Mouse (Mus musculus): ENCODE results near the gene Abhd11. TPM values are rescaled to one million over a fixed set of nuclear protein-coding genes. Genes with fewer than 3 reads are reported as not detected.

Abhd11 gene
- polyA plus RNA-seq, 1 experiment from 2014 or later: 82.1 TPM

DNA sequence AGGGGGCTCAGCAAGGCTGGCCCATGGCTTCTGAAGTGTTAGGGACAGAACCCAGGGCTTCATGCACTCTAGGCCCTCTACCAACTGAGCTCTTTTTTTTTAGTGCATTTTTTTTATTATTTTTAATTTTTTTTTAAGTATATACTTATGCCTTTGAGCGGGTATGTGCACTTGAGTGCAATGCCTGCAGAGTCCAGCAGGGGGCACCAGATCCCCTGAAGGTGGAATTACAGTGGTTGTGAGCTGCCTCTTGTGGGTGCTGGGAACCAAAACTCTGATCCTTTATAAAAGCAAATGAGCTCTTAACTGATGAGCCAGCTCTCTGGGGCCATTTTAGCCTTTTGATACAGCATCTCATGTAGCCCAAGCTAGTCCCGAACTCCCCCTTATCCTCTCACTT lies 25.6 kb downstream of the Abhd11 start:
- Histone ChIP-seq H3K4me2 (ENCODE audit: low read length) (no peak overlapping the region), H3K27ac (ENCODE audit: low read depth, low read length) (no peak overlapping the region), H3K4me3 (ENCODE audit: low read length) (no peak overlapping the region), H3K9ac (ENCODE audit: low read depth, low read length) (no peak overlapping the region), H3K27me3 (replicated peaks; ENCODE audit: control insufficient read depth, insufficient read depth, low read length) (no peaks in the 10 kb centered on the region), H3K4me1 (ENCODE audit: control insufficient read depth, insufficient read depth, low read depth, low read length) (no peaks in the 10 kb centered on the region), H3K36me3 (ENCODE audit: control insufficient read depth, insufficient read depth, low read length) (peaks cover 12% of the 10 kb centered on the region), H3K9me3 (ENCODE audit: control insufficient read depth, low read length) (no peaks in the 10 kb centered on the region; the same call in 1 of the 2 replicates)
- 95% methylated on average over 2 of the region's 2 CpGs for WGBS
- ATAC-seq: no peak

DNA sequence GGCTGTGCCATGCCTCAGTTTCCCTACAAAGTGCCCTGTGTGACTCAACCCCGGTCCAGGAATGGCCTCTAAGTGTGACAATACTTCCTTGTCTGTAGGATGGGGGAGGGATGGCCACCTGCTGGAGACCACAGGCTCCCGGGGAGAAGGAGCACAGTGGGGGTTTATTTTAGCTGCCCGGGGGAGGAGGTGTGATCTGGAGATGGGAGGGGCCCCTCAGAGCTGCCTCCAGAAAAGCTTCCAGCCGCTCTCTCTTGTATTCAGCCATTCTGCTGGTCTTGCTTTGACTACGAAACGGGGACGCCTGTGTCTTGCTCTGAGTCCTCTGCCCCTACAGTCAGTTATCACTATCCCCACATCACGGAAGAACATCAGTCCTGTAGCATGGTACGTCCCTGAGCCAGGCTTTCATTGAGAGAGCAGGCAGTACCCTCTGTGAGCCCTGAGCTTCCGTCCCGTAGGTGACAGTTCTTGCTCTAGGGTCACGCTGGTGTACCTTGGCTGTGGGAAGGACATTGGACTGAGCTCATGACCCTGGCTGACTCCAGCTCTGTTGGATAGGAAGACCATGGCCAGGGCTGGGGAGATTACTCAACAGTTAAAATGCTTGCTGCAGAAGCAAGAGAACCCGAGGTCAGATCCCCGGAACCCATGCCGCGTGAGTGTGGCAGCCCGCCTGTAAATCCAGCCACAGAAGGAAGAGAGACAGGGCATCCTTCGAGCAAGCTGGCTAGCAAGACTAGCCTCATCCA lies 26.8 kb downstream of the Abhd11 start:
- H3K36me3 ChIP-seq (ENCODE audit: control insufficient read depth, insufficient read depth, low read length): peaks cover 12% of the 10 kb centered on the region
- H3K27ac ChIP-seq (ENCODE audit: low read depth, low read length): no peak overlapping the region
- H3K4me3 ChIP-seq (ENCODE audit: low read length): no peak overlapping the region
- no peak overlapping the region for H3K9ac ChIP-seq (ENCODE audit: low read depth, low read length)
- no peaks in the 10 kb centered on the region for H3K27me3 ChIP-seq (replicated peaks; ENCODE audit: control insufficient read depth, insufficient read depth, low read length)
- 64% methylated on average over 18 of the region's 18 CpGs for WGBS
- H3K4me2 ChIP-seq (ENCODE audit: low read length): no peak overlapping the region
- no peaks in the 10 kb centered on the region; the same call in 1 of the 2 replicates for H3K9me3 ChIP-seq (ENCODE audit: control insufficient read depth, low read length)
- no peaks in the 10 kb centered on the region for H3K4me1 ChIP-seq (ENCODE audit: control insufficient read depth, insufficient read depth, low read depth, low read length)
- ATAC-seq: no peak

DNA sequence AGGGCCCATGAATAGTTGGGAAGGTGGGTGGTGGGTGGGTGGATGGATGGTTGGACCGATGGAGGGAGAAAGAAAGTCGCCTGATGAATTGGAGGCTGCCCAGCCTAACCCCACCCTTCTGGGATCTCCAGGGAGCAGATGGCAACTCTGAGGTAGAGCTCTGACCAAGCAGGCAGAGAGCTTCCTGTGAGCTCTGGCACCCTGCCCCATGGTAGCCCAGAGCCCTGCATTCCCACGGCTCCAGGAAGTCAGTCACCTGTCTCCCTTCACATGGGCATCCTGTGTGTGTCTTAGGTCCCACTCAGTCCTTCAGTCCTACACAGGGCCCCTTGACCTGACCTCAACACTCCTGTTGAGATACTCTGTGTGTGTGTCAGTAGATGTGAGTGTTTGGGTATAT lies 29.0 kb downstream of the Abhd11 start:
- no peak overlapping the region for H3K9ac ChIP-seq (ENCODE audit: low read depth, low read length)
- H3K4me2 ChIP-seq (ENCODE audit: low read length): no peak overlapping the region
- no peak overlapping the region for H3K27ac ChIP-seq (ENCODE audit: low read depth, low read length)
- no peak overlapping the region for H3K4me3 ChIP-seq (ENCODE audit: low read length)
- H3K27me3 ChIP-seq (replicated peaks; ENCODE audit: control insufficient read depth, insufficient read depth, low read length): no peaks in the 10 kb centered on the region
- no peak for ATAC-seq
- H3K36me3 ChIP-seq (ENCODE audit: control insufficient read depth, insufficient read depth, low read length): peaks cover 14% of the 10 kb centered on the region
- 91% methylated on average over 3 of the region's 3 CpGs for WGBS
- no peaks in the 10 kb centered on the region; the same call in 1 of the 2 replicates for H3K9me3 ChIP-seq (ENCODE audit: control insufficient read depth, low read length)
- H3K4me1 ChIP-seq (ENCODE audit: control insufficient read depth, insufficient read depth, low read depth, low read length): no peaks in the 10 kb centered on the region

DNA sequence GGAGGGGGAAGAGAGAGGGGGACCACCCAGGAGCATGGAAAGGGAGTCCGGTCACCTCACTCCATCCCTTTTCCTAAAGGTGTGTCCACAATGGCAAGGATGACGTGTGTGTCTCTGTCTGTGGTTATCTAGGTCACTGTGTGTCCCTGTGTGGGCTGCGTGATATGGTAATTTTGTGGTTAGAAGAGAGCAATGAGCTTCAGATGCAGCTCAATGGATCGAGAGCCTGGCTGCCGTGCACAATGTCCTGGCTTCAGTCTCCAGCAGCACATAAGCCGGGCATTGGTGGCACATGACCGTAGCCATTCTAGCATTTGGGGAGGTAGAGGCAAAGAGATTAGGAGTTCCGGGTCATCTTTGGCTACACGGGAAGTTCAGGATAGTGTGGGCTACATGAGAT lies 30.6 kb downstream of the Abhd11 start:
- Histone ChIP-seq H3K9me3 (ENCODE audit: control insufficient read depth, low read length) (no peaks in the 10 kb centered on the region), H3K27ac (ENCODE audit: low read depth, low read length) (no peak overlapping the region), H3K4me3 (ENCODE audit: low read length) (no peak overlapping the region), H3K27me3 (replicated peaks; ENCODE audit: control insufficient read depth, insufficient read depth, low read length) (no peaks in the 10 kb centered on the region), H3K4me1 (ENCODE audit: control insufficient read depth, insufficient read depth, low read depth, low read length) (no peaks in the 10 kb centered on the region), H3K9ac (ENCODE audit: low read depth, low read length) (0 out of 2 replicates have a peak overlapping the region, but pooled peaks have one; percentile 18), H3K36me3 (ENCODE audit: control insufficient read depth, insufficient read depth, low read length) (peaks cover 16% of the 10 kb centered on the region), H3K4me2 (ENCODE audit: low read length) (no peak overlapping the region)
- WGBS: 89% methylated on average over 9 of the region's 9 CpGs
- ATAC-seq: no peak

- Histone ChIP-seq H3K4me3 (ENCODE audit: low read length) (no peak overlapping the region), H3K27ac (ENCODE audit: low read depth, low read length) (no peak overlapping the region), H3K36me3 (ENCODE audit: control insufficient read depth, insufficient read depth, low read length) (peaks cover 20% of the 10 kb centered on the region), H3K9ac (ENCODE audit: low read depth, low read length) (no peak overlapping the region), H3K4me1 (ENCODE audit: control insufficient read depth, insufficient read depth, low read depth, low read length) (no peaks in the 10 kb centered on the region), H3K9me3 (ENCODE audit: control insufficient read depth, low read length) (no peaks in the 10 kb centered on the region), H3K27me3 (replicated peaks; ENCODE audit: control insufficient read depth, insufficient read depth, low read length) (no peaks in the 10 kb centered on the region), H3K4me2 (ENCODE audit: low read length) (no peak overlapping the region)
- 39% methylated on average over 6 of the region's 6 CpGs for WGBS
- ATAC-seq: no peak
Observed at GRCm38 (mm10) chr5:135040059-135040458, 31.1 kb downstream of the Abhd11 start.

DNA sequence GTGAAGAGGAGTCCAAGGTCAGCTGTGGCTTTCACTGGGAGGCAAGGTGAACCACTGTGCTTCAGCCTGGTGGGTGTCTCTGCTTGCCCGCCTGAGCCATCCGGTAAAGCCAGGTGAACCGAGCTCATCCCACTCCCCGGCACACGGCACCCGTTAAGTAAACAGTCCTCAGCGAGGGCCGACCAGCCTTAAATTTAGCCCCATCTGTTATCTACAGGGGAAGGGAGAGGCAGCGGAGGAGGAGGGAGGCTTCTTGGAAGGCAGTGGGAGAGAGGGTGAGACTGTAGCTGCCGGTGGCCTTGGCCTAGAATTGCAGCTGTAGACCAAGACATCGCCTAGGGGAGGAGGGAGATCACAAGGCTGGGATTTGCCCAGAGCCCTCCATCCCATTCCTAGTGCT lies 31.8 kb downstream of the Abhd11 start:
- H3K4me1 ChIP-seq (ENCODE audit: control insufficient read depth, insufficient read depth, low read depth, low read length): no peaks in the 10 kb centered on the region
- H3K36me3 ChIP-seq (ENCODE audit: control insufficient read depth, insufficient read depth, low read length): peaks cover 23% of the 10 kb centered on the region
- no peak overlapping the region for H3K27ac ChIP-seq (ENCODE audit: low read depth, low read length)
- no peak overlapping the region for H3K4me2 ChIP-seq (ENCODE audit: low read length)
- H3K4me3 ChIP-seq (ENCODE audit: low read length): no peak overlapping the region
- 79% methylated on average over 11 of the region's 11 CpGs for WGBS
- H3K9ac ChIP-seq (ENCODE audit: low read depth, low read length): no peak overlapping the region
- H3K9me3 ChIP-seq (ENCODE audit: control insufficient read depth, low read length): no peaks in the 10 kb centered on the region
- no peaks in the 10 kb centered on the region for H3K27me3 ChIP-seq (replicated peaks; ENCODE audit: control insufficient read depth, insufficient read depth, low read length)
- no peak for ATAC-seq

DNA sequence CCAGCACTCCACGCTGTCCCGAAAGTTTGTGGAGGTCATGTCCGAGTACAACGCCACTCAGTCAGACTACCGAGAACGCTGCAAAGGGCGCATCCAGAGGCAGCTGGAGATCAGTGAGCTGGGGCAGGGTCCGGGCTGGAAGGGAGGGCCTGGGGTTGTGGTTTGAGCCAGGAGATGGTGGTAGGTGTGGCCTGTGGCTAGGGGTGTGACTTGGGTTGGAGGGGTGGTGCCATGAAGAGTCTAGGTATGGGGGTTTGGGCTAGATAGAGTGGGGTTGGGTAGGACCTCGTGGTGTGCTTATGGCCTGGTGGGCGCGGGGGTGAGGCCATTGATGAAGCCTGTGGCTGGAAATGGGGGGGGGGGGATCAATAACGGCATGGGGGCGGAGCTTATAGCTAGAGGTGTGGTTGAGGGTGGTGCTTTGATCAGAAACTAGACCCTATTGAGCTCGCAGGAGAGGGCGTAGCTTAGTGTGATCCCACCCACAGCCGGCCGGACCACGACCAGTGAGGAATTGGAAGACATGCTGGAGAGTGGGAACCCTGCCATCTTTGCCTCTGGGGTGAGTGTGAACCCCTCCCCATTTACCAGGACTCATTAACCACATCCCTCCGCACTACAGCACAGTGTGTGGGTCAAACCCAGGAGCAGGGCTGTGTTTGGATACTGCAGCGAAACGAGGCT lies 33.3 kb downstream of the Abhd11 start:
- H3K27me3 ChIP-seq (replicated peaks; ENCODE audit: control insufficient read depth, insufficient read depth, low read length): no peaks in the 10 kb centered on the region
- WGBS: 31% methylated on average over 20 of the region's 21 CpGs
- no peak overlapping the region for H3K27ac ChIP-seq (ENCODE audit: low read depth, low read length)
- no peak overlapping the region for H3K4me2 ChIP-seq (ENCODE audit: low read length)
- H3K4me1 ChIP-seq (ENCODE audit: control insufficient read depth, insufficient read depth, low read depth, low read length): no peaks in the 10 kb centered on the region
- no peaks in the 10 kb centered on the region for H3K9me3 ChIP-seq (ENCODE audit: control insufficient read depth, low read length)
- H3K9ac ChIP-seq (ENCODE audit: low read depth, low read length): no peak overlapping the region
- no peak overlapping the region for H3K4me3 ChIP-seq (ENCODE audit: low read length)
- H3K36me3 ChIP-seq (ENCODE audit: control insufficient read depth, insufficient read depth, low read length): peaks cover 25% of the 10 kb centered on the region
- ATAC-seq: 0 out of 2 replicates have a peak, but pooled peaks have one; percentile 37

DNA sequence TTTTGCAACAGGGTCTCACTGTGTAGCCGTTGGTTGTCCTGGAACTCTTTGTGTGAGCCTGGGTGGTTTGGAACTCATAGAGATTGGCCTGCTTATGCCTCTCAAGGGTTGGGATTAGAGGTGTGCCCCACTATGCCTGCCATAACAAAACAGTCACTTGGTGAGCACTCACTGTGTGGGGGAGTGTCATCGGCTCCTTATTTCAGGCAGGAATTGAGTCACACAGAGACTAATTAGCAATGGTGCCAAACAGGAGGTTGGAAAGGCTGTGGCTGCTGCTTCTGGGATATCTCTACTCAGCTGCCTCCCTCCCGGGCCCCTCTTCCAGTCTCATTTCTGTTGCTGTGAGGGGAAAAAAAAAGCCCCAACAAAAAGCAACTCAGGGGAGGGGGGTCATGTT lies 35.6 kb downstream of the Abhd11 start:
- 94% methylated on average over 3 of the region's 3 CpGs for WGBS
- Histone ChIP-seq H3K27ac (ENCODE audit: low read depth, low read length) (no peak overlapping the region), H3K9ac (ENCODE audit: low read depth, low read length) (no peak overlapping the region), H3K9me3 (ENCODE audit: control insufficient read depth, low read length) (no peaks in the 10 kb centered on the region), H3K4me2 (ENCODE audit: low read length) (no peak overlapping the region), H3K27me3 (replicated peaks; ENCODE audit: control insufficient read depth, insufficient read depth, low read length) (no peaks in the 10 kb centered on the region), H3K36me3 (ENCODE audit: control insufficient read depth, insufficient read depth, low read length) (peaks cover 22% of the 10 kb centered on the region), H3K4me3 (ENCODE audit: low read length) (no peak overlapping the region), H3K4me1 (ENCODE audit: control insufficient read depth, insufficient read depth, low read depth, low read length) (no peaks in the 10 kb centered on the region)
- no peak for ATAC-seq

DNA sequence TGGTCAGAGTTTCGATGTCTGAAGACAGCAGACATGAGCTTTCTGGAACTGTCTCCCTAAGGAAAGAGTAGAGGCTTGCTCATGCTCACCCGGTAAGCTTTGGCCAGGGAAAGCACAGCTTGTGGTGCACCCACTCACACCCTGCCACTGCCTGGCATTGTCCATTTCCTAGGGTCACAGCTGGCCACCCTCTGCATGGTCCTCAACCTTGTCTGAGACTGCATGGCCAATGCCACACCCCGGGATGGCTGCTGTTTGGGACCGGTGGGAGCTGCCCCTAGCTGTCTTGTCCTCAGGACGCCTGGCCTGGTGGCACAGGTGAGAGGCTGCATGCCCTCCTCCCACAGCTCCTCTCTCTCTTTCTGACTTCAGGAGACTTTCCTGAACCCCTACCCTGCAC lies 39.6 kb downstream of the Abhd11 start:
- ATAC-seq: no peak
- no peak overlapping the region for H3K4me3 ChIP-seq (ENCODE audit: low read length)
- peaks cover 32% of the 10 kb centered on the region for H3K36me3 ChIP-seq (ENCODE audit: control insufficient read depth, insufficient read depth, low read length)
- no peaks in the 10 kb centered on the region for H3K27me3 ChIP-seq (replicated peaks; ENCODE audit: control insufficient read depth, insufficient read depth, low read length)
- H3K9me3 ChIP-seq (ENCODE audit: control insufficient read depth, low read length): no peaks in the 10 kb centered on the region
- H3K4me1 ChIP-seq (ENCODE audit: control insufficient read depth, insufficient read depth, low read depth, low read length): no peaks in the 10 kb centered on the region
- H3K9ac ChIP-seq (ENCODE audit: low read depth, low read length): no peak overlapping the region
- H3K27ac ChIP-seq (ENCODE audit: low read depth, low read length): no peak overlapping the region
- H3K4me2 ChIP-seq (ENCODE audit: low read length): no peak overlapping the region
- 89% methylated on average over 5 of the region's 5 CpGs for WGBS
